Mouse (Mus musculus) olfactory bulb, adult 2 months (tissue): ENCODE data around the gene Nacc2. TPM values are rescaled to one million over a fixed set of nuclear protein-coding genes. Genes with fewer than 3 reads are reported as not detected.

Experiments used
- H3K27ac ChIP-seq: fragments of 200-500 bp; 2 replicates; pipeline ENCODE4 v1.5.1; 2012; ENCODE audit warnings: low read depth, low read length; ENCODE audit not compliant: insufficient read depth
- H3K4me1 ChIP-seq: fragments of 200-500 bp; 2 replicates; pipeline ENCODE4 v1.6.1; 2012; ENCODE audit warnings: low read length; ENCODE audit not compliant: control insufficient read depth, insufficient read depth
- H3K4me3 ChIP-seq: fragments of 200-500 bp; 2 replicates; pipeline ENCODE4 v1.5.1; 2012; ENCODE audit warnings: mild to moderate bottlenecking, low read depth, low read length, moderate library complexity; ENCODE audit not compliant: insufficient read depth
- CTCF ChIP-seq: fragments of 200-500 bp; IDR thresholded peaks from 2 replicates; pipeline ENCODE4 v1.5.1; 2012; ENCODE audit warnings: low read depth, mild to moderate bottlenecking, low read length, moderate library complexity; ENCODE audit not compliant: insufficient read depth
- POLR2A ChIP-seq: fragments of 200-500 bp; IDR thresholded peaks from 2 replicates; pipeline ENCODE4 v1.6.1; 2012; ENCODE audit warnings: mild to moderate bottlenecking, low read depth, low read length, moderate library complexity; ENCODE audit not compliant: insufficient read depth
- WGBS: fragments of 180-500 bp; shearing (Covaris S2); methylation state at CpG from one replicate; pipeline ENCODE4 v1.1.7; 2018; 5-methylcytosine and 5-hydroxymethylcytosine counted together
- polyA plus RNA-seq: library from polyadenylated mRNA; stranded (reverse); fragments of >200 nt; gene quantifications from 2 replicates; pipeline ENCODE4 v1.2.4, GENCODE M21; 2012; ENCODE audit warnings: low replicate concordance; ENCODE audit not compliant: missing spikeins, insufficient read depth, insufficient read length

Nacc2 gene
- polyA plus RNA-seq, 1 experiment, result not detected

DNA sequence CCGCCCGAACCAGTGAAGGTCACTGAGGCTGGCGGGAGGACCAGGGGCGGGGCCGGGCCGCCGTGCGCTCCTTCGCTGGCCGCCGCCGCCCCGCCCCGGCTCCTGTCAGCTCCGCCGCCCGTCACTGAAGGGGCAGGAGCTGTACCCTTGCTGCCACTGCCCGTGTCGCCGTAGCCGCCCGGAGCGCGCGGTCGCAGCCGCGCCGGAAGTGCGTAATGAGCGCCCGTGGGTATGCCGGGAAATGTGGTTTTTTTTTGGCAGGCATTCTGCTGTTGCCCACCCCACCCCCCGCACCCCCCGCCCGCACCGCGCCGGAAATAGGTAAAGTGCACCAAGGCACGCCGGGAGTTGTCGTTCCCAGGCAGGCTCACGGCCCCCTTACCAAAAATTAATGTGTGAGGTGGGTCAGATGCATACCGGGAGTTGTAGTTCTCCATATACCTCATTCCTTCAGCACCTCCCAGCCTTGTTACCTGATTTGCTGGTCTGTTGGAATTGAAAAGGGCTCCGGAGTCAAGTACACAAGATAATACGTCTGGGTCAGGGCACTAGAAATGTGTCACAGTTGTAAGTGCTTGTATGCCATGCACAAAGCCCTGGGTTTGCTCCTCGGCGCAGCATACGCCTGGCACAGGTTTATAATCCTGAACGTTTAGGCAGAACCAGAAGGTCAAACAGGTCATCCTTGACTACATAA is 101.3 kb downstream of the Nacc2 start, which contains the start of gene Ubac1:
Gene Ubac1, minus strand, starts transcription at position 187 of the 697 bp plus-strand sequence.
- peak; percentile 77 for TF ChIP-seq POLR2A
- TF ChIP-seq CTCF, result no peak

DNA sequence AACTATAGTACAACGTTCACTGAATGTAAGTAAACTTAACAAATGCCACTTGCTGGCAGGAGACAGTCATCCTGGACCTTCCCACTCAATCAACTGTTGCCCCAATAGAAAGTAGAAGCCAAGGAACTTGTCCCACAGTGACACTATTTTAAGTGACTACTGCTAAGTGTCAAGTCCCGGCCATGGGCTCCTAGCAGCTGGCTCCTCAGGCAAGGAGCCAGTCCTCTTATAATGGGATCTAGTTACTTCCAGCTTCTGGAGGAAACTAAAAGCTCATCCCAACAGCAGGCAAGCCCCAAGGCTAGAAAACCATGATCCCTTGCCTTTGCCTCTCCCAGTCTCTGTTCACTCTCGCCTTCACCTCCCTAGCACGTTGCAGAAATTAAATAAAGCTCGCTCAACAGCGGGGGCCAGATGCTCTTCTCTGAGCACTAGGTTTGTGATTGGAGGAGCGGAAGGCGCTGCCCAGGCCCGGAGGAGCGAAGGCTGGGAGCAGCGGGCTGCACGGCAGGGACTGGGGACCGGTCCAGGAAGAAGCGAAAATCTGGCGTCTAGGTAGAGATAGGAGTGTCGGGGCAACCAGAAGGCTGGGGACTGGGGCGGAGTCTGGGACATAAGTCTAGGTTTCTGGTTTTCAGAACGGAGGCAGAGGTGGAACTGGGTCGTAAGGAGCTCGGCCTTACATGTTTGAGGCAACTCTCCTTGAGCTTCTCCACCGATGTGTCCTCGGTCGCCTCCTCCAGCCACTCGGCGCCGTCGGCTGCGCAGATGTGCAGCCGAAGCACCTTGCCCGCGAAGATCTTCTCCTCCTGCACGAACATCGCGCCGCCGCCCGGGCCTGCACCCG is 102.1 kb downstream of the Nacc2 start:
- Histone ChIP-seq H3K4me1 (0 out of 2 replicates have a peak, but pooled peaks cover 3% of the 10 kb centered on the region), H3K27ac (peak overlapping the region; percentile 31), H3K4me3 (peak overlapping the region; percentile 60)
- TF ChIP-seq POLR2A, result no peak
- TF ChIP-seq CTCF, result no peak
- WGBS, result under 1% methylated on average over 38 of the region's 38 CpGs

More for the DNA sequence above, 101.3 kb downstream of the Nacc2 start, which contains the start of gene Ubac1:
- 5% methylated on average over 50 of the region's 50 CpGs for WGBS
- H3K4me3 ChIP-seq, result peak within 1 kb of the TSS; percentile 60
- peak within 1 kb of the TSS; percentile 55 for H3K27ac ChIP-seq
- 0 out of 2 replicates have a peak, but pooled peaks cover 3% of the 10 kb centered on the region for H3K4me1 ChIP-seq

GRCm38 (mm10) chr2:26019923-26020322 is 103.1 kb downstream of the Nacc2 start:
- WGBS, result 72% methylated on average over 3 of the region's 3 CpGs
- TF ChIP-seq POLR2A (no peak), CTCF (no peak)
- no peak overlapping the region for H3K27ac ChIP-seq
- no peak overlapping the region for H3K4me3 ChIP-seq
- H3K4me1 ChIP-seq, result 0 out of 2 replicates have a peak, but pooled peaks cover 3% of the 10 kb centered on the region

DNA sequence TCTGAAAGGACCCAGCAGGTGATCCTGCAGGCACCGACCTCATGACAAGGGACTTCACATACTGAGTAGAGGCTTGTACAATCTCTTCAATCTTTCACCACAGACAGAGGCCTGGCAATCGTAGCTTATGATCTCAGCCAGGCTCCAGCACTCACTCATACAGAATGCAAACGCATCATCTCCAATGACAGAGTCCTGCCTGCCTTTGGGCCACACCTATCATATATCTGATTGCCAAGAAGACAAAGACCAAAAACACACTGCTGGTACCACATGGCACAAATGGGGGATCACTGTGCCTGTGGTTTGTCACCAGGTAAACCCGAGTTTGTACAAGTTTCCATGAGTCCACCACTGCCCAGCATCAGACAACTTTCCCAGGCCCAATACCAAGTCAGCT is 105.7 kb downstream of the Nacc2 start:
- Histone ChIP-seq H3K4me1 (0 out of 2 replicates have a peak, but pooled peaks cover 3% of the 10 kb centered on the region), H3K4me3 (no peak overlapping the region), H3K27ac (no peak overlapping the region)
- TF ChIP-seq POLR2A, result no peak
- 64% methylated on average over 4 of the region's 4 CpGs for WGBS

DNA sequence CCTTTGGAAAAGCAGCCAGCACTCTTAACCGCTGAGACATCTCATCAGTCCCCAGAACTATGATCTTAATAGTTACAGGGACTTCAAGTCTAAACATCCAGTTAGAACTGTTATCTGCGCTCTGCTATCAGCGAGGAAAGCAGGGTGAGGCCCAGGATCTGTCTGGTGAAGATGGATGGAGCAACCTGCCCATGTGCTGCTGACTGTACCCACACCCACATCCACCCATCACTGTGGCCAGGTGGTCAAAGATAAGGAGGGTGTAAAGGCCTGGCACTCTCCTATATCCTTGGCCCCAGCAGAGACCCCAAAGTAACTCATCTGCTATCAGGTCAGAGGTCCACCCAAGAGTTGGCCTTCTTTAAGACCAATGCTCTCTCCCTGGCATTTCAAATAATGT is 109.3 kb downstream of the Nacc2 start:
- 96% methylated on average over 3 of the region's 3 CpGs for WGBS
- Histone ChIP-seq H3K4me3 (no peak overlapping the region), H3K27ac (no peak overlapping the region), H3K4me1 (no peaks in the 10 kb centered on the region)
- TF ChIP-seq CTCF (no peak), POLR2A (no peak)

DNA sequence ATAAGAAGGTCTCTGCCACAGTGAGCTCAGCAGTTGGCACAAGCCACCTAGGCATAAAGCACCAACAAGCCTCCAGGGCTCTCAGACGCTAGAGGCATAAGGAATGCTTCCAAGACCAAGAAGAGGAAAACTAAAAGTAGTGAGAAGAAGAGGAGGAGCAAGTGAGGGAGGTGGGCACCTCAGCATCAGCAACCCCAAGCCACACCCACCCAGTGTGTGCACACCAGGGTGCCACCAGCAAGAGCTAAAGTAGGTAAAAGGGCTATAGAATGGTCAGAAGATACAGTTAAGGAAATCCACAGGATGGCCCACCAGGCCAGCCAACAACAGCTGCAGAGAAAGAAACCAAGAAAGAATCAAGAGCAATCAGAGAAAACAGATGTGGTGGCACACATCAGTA is 111.6 kb downstream of the Nacc2 start:
- H3K4me3 ChIP-seq, result no peak overlapping the region
- TF ChIP-seq POLR2A, result no peak
- no peak for TF ChIP-seq CTCF
- 24% methylated on average over 1 of the region's 1 CpGs for WGBS
- H3K27ac ChIP-seq, result no peak overlapping the region
- H3K4me1 ChIP-seq, result no peaks in the 10 kb centered on the region

Other genes starting within 250 kb of the Nacc2 start
- gene Camsap1, start 139.9 kb downstream of the Nacc2 start, polyA plus RNA-seq, result not detected in 2 replicates
- not detected in 2 replicates for gene Ubac1, start 101.5 kb downstream of the Nacc2 start, polyA plus RNA-seq
- not detected in 2 replicates for gene Lhx3, start 85.1 kb upstream of the Nacc2 start, polyA plus RNA-seq
- not detected in 2 replicates for gene Qsox2, start 114.3 kb upstream of the Nacc2 start, polyA plus RNA-seq
- gene Ccdc187, start 171.3 kb upstream of the Nacc2 start, polyA plus RNA-seq, result not detected in 2 replicates
- 357 TPM in 1 of 2 replicates, not detected in the other for gene Gpsm1, start 192.3 kb upstream of the Nacc2 start, polyA plus RNA-seq
- gene Dnlz, start 228.9 kb upstream of the Nacc2 start, polyA plus RNA-seq, result not detected in 2 replicates
- gene Card9, start 237.7 kb upstream of the Nacc2 start, polyA plus RNA-seq, result not detected in 2 replicates